In genomic region chr13:28500697-28501096, GRCm38 (mm10) we compare ENCODE assay signal across 26 mouse cellular contexts.
DNase-seq lines count a peak whose midpoint lies in the region; ATAC-seq lines count a peak whose summit lies in the region.
"Had no signal": no experiment of that assay in that cellular context is flagged by ENCODE, and none has a peak within 500 bp of the region (broad histone marks: within the 10 kb centered on the region; RNA-seq: fewer than 3 reads in every experiment).

No protein-coding gene starts in this region.

- DNase-seq in spleen, postnatal 36 days (ENCODE audit: low spot score in 2 of 2): peak; percentile 58 to 61
- DNase-seq in spleen, postnatal 10 days (ENCODE audit: low spot score in 2 of 2): no peak
- peak; percentile 39 for DNase-seq in induced T-regulatory cell, adult 2 months (ENCODE audit: low read depth)
- DNase-seq in splenic B cell, adult 2 months (ENCODE audit: low read depth, low spot score): peak; percentile 54
- DNase-seq in gastrocnemius, adult 18-20 months (ENCODE audit: low spot score): no peak
- DNase-seq: adrenal gland, postnatal 10 days; cerebellum, adult 11 months; cerebellum, adult 2 months; cerebellum, adult 9-11 months; cerebellum, postnatal 25 days; gastrocnemius, postnatal 25 days; heart, adult 18-20 months; heart, postnatal 10 days; heart, postnatal 36 days had no signal

- no peak overlapping the region for H3K4me2 ChIP-seq in midbrain, embryonic 15.5 days
- H3K4me2 ChIP-seq: embryonic facial prominence, embryonic 12.5 days; embryonic facial prominence, embryonic 15.5 days; heart, embryonic 12.5 days; heart, embryonic 15.5 days; hindbrain, embryonic 13.5 days had no signal

- H3K9ac ChIP-seq in midbrain, embryonic 15.5 days: no peak overlapping the region
- H3K9ac ChIP-seq: embryonic facial prominence, embryonic 12.5 days; embryonic facial prominence, embryonic 15.5 days; heart, embryonic 12.5 days; heart, embryonic 15.5 days; hindbrain, embryonic 13.5 days had no signal

- no peak overlapping the region for H3K4me3 ChIP-seq in midbrain, embryonic 15.5 days
- H3K4me3 ChIP-seq: embryonic facial prominence, embryonic 12.5 days; embryonic facial prominence, embryonic 15.5 days; heart, embryonic 12.5 days; heart, embryonic 15.5 days; hindbrain, embryonic 10.5 days; hindbrain, embryonic 13.5 days had no signal

- H3K27ac ChIP-seq in midbrain, embryonic 15.5 days: no peak overlapping the region
- H3K27ac ChIP-seq: embryonic facial prominence, embryonic 12.5 days; embryonic facial prominence, embryonic 15.5 days; heart, embryonic 15.5 days; hindbrain, embryonic 10.5 days; hindbrain, embryonic 13.5 days had no signal

- H3K27me3 ChIP-seq in splenic B cell, adult 2 months (ENCODE audit: control insufficient read depth, insufficient read depth, low read length, poor library complexity, severe bottlenecking): no peaks in the 10 kb centered on the region
- no peaks in the 10 kb centered on the region for H3K27me3 ChIP-seq in midbrain, embryonic 15.5 days (replicated peaks)
- H3K27me3 ChIP-seq: embryonic facial prominence, embryonic 12.5 days; embryonic facial prominence, embryonic 15.5 days; heart, embryonic 12.5 days; heart, embryonic 15.5 days; hindbrain, embryonic 13.5 days; Patski had no signal

- no peak for ATAC-seq in midbrain, embryonic 15.5 days (replicated peaks)
- ATAC-seq: forebrain, embryonic 14.5 days; hindbrain, embryonic 16.5 days; intestine, postnatal 0 days; Patski had no signal

- 94% methylated on average over 6 of the region's 6 CpGs for WGBS in midbrain, embryonic 15.5 days

- H3K36me3 ChIP-seq in splenic B cell, adult 2 months (ENCODE audit: control insufficient read depth, insufficient read depth, low read length, poor library complexity, severe bottlenecking): no peaks in the 10 kb centered on the region
- no peaks in the 10 kb centered on the region for H3K36me3 ChIP-seq in midbrain, embryonic 15.5 days (replicated peaks)
- H3K36me3 ChIP-seq: embryonic facial prominence, embryonic 12.5 days; embryonic facial prominence, embryonic 15.5 days; G1E; heart, embryonic 12.5 days; heart, embryonic 15.5 days; hindbrain, embryonic 13.5 days had no signal

- no peaks in the 10 kb centered on the region for H3K9me3 ChIP-seq in midbrain, embryonic 15.5 days
- H3K9me3 ChIP-seq: embryonic facial prominence, embryonic 12.5 days; embryonic facial prominence, embryonic 15.5 days; G1E; heart, embryonic 12.5 days; heart, embryonic 15.5 days; hindbrain, embryonic 10.5 days; hindbrain, embryonic 13.5 days had no signal

- H3K4me1 ChIP-seq in midbrain, embryonic 15.5 days: no peaks in the 10 kb centered on the region
- H3K4me1 ChIP-seq: hindbrain, embryonic 13.5 days had no signal

Comparison
In these comparisons a context has a peak if more than half of its experiments do, and no peak if none do; other contexts are left out.
1. DNase-seq: peak in spleen, postnatal 36 days (2 of 2), induced T-regulatory cell, adult 2 months (single experiment) and splenic B cell, adult 2 months (single experiment); none in spleen, postnatal 10 days (0 of 2) and gastrocnemius, adult 18-20 months (single experiment).